Mouse (Mus musculus) ES-E14 (cell line): ENCODE results near the gene Wdr46. TPM values are rescaled to one million over a fixed set of nuclear protein-coding genes. Genes with fewer than 3 reads are reported as not detected.
A peak's percentile ranks its signal among the peaks of the same experiment; 100 is the strongest.

ENCODE experiments used
- DNase-seq: peaks from one replicate; pipeline ENCODE4 v3.0.0-alpha.2; 2013; ENCODE audit warnings: low read depth, low spot score
- H3K27ac ChIP-seq: 2 replicates; pipeline ENCODE4 v1.5.1; 2012; ENCODE audit warnings: low read depth, mild to moderate bottlenecking, low read length, moderate library complexity, mixed read lengths; ENCODE audit not compliant: poor library complexity, insufficient read depth, severe bottlenecking
- H3K36me3 ChIP-seq: 2 replicates; pipeline ENCODE4 v1.6.1; 2012; ENCODE audit warnings: mild to moderate bottlenecking, low read length, moderate library complexity, mixed read lengths; ENCODE audit not compliant: control insufficient read depth, poor library complexity, insufficient read depth, severe bottlenecking
- H3K4me1 ChIP-seq, 2 experiments: fragments of 150-350 bp in 1 of 2; sonication (generic) in 1 of 2; 2 replicates each; pipeline ENCODE4 v1.6.1; 2012; ENCODE audit warnings: low read length in 2 of 2, mild to moderate bottlenecking in 1 of 2, mixed read lengths in 1 of 2; ENCODE audit not compliant: control insufficient read depth in 2 of 2, insufficient read depth in 2 of 2, poor library complexity in 1 of 2
- H3K4me3 ChIP-seq, 2 experiments: fragments of 150-350 bp in 1 of 2; sonication (generic) in 1 of 2; 2 replicates each; pipeline ENCODE4 v1.5.1; 2012; ENCODE audit warnings: low read length in 2 of 2, low read depth in 1 of 2, mild to moderate bottlenecking in 1 of 2, mixed read lengths in 1 of 2; ENCODE audit not compliant: insufficient read depth in 1 of 2, poor library complexity in 1 of 2, severe bottlenecking in 1 of 2
- H3K9ac ChIP-seq: 2 replicates; pipeline ENCODE4 v1.6.1; 2012; ENCODE audit warnings: low read depth, mild to moderate bottlenecking, low read length, mixed read lengths; ENCODE audit not compliant: poor library complexity, insufficient read depth, severe bottlenecking
- H3K9me3 ChIP-seq: fragments of 150-350 bp; sonication (generic); 2 replicates; pipeline ENCODE4 v1.6.1; 2012; ENCODE audit warnings: low read depth, mild to moderate bottlenecking, low read length; ENCODE audit not compliant: control insufficient read depth, insufficient read depth
- CHD2 ChIP-seq: IDR thresholded peaks from 2 replicates; pipeline ENCODE4 v1.6.1; 2014; ENCODE audit warnings: mild to moderate bottlenecking, low read depth, low read length, inconsistent platforms
- HCFC1 ChIP-seq: IDR thresholded peaks from 2 replicates; pipeline ENCODE4 v1.6.1; 2012; ENCODE audit warnings: low read length, inconsistent platforms, borderline replicate concordance; ENCODE audit not compliant: insufficient read depth
- MAFK ChIP-seq: IDR thresholded peaks from 2 replicates; pipeline ENCODE4 v1.6.1; 2014; ENCODE audit warnings: mild to moderate bottlenecking, low read depth, low read length, inconsistent platforms; ENCODE audit not compliant: insufficient read depth
- ZC3H11A ChIP-seq: IDR thresholded peaks from 2 replicates; pipeline ENCODE4 v1.6.1; 2012; ENCODE audit warnings: low read depth, mild to moderate bottlenecking, inconsistent platforms, low read length, borderline replicate concordance
- ZNF384 ChIP-seq: IDR thresholded peaks from 2 replicates; pipeline ENCODE4 v1.6.1; 2012; ENCODE audit warnings: low read depth, low read length, inconsistent platforms
- in situ Hi-C, 2 experiments: fragments of 600-800 bp; cut with MboI; formaldehyde crosslinking; loops; one replicate each; pipeline ENCODE4 v1.15.1; 2025; ENCODE audit warnings: low sequenced_read_pairs in 2 of 2, inconsistent platforms in 1 of 2; ENCODE audit not compliant: unreplicated experiment in 2 of 2
- total RNA-seq: library from RNA; depleted of rRNA; stranded (reverse); fragments of 300-350 nt; gene quantifications from 2 replicates; pipeline ENCODE4 v1.2.3, GENCODE M21; 2012

Gene Wdr46
- total RNA-seq, 1 experiment: 78.2 TPM

DNA sequence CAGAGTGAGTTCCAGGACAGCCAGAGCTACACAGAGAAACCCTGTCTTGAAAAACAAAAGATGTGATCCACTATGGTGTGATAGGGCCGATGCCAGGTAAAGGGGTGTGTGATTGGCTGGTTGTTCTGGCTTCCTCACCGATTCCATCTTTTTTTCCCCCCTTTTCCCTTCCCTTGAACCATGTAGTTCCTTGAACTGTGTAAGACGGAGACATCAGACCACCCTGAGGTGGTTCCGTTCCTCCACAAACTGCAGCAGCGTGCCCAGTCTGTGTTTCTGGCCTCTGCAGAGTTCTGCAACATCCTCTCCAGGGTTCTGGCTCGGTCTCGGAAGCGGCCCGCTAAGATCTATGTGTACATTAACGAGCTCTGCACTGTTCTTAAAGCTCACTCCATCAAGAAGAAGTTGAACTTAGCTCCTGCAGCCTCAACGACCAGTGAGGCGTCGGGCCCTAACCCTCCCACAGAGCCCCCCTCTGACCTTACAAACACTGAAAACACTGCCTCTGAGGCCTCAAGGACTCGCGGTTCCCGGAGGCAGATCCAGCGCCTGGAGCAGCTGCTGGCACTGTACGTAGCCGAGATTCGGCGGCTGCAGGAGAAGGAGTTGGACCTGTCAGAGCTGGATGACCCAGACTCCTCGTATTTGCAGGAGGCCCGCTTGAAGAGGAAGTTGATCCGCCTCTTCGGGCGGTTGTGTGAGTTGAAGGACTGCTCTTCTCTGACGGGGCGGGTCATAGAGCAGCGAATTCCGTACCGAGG is 29.2 kb upstream of the Wdr46 start:
- peaks cover 40% of the 10 kb centered on the region for H3K36me3 ChIP-seq
- H3K9me3 ChIP-seq: no peaks in the 10 kb centered on the region
- in situ Hi-C loops: no loop called here
- H3K4me1 ChIP-seq: peaks cover 0 to 8% of the 10 kb centered on the region in 2 experiments; a peak in 2 of 4 replicates
- H3K4me3 ChIP-seq: peak overlapping the region; percentile 3 to 39
- DNase-seq: no peak
- peak overlapping the region; percentile 39; the same call in 1 of the 2 replicates for H3K9ac ChIP-seq
- no peak overlapping the region for H3K27ac ChIP-seq
- TF ChIP-seq MAFK (no peak), CHD2 (no peak), ZC3H11A (no peak), ZNF384 (no peak), HCFC1 (no peak)

GRCm38 (mm10) chr17:33911813-33912414 is 28.5 kb upstream of the Wdr46 start:
- Histone ChIP-seq H3K4me1 (peaks cover 3 to 5% of the 10 kb centered on the region in 2 experiments; a peak in 1 of 4 replicates), H3K27ac (no peak overlapping the region), H3K9ac (peak overlapping the region; percentile 29; the same call in 1 of the 2 replicates), H3K4me3 (peak overlapping the region; percentile 3 to 39), H3K36me3 (peaks cover 41% of the 10 kb centered on the region), H3K9me3 (no peaks in the 10 kb centered on the region)
- DNase-seq: no peak
- TF ChIP-seq HCFC1 (no peak), ZNF384 (no peak), MAFK (no peak), CHD2 (no peak), ZC3H11A (no peak)
- in situ Hi-C loops: no loop called here

DNA sequence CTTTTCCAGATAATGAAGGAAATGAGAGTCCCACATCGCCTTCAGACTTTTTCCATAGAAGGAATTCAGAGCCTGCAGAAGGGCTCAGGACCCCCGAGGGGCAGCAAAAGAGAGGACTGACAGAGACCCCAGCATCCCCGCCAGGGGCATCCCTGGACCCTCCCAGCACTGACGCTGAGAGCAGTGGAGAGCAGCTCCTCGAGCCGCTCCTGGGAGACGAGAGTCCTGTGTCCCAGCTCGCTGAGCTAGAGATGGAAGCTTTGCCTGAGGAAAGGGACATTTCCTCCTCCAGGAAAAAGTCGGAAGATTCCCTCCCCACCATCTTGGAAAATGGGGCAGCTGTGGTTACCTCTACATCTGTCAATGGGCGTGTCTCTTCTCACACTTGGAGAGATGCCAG is 27.2 kb upstream of the Wdr46 start:
- in situ Hi-C loops: no loop called here
- peaks cover 5 to 16% of the 10 kb centered on the region in 2 experiments; a peak in 1 of 4 replicates for H3K4me1 ChIP-seq
- H3K9ac ChIP-seq: no peak overlapping the region
- H3K4me3 ChIP-seq: no peak overlapping the region
- H3K36me3 ChIP-seq: peaks cover 47% of the 10 kb centered on the region
- TF ChIP-seq ZNF384 (no peak), ZC3H11A (no peak), CHD2 (no peak), HCFC1 (no peak), MAFK (no peak)
- DNase-seq: no peak
- no peak overlapping the region for H3K27ac ChIP-seq
- H3K9me3 ChIP-seq: no peaks in the 10 kb centered on the region

GRCm38 (mm10) chr17:33913905-33914304 is 26.6 kb upstream of the Wdr46 start:
- H3K4me3 ChIP-seq: no peak overlapping the region
- no peaks in the 10 kb centered on the region for H3K9me3 ChIP-seq
- TF ChIP-seq CHD2 (no peak), ZC3H11A (no peak), ZNF384 (no peak), MAFK (no peak), HCFC1 (no peak)
- H3K4me1 ChIP-seq: peaks cover 5 to 22% of the 10 kb centered on the region in 2 experiments; a peak in 2 of 4 replicates
- H3K36me3 ChIP-seq: peaks cover 47% of the 10 kb centered on the region
- DNase-seq: no peak
- H3K9ac ChIP-seq: no peak overlapping the region
- in situ Hi-C loops: no loop called here
- H3K27ac ChIP-seq: no peak overlapping the region
